Mouse (Mus musculus) liver, embryonic 14.5 days (tissue): Measurements from ENCODE around the gene Thsd4. TPM values are rescaled to one million over a fixed set of nuclear protein-coding genes. Genes with fewer than 3 reads are reported as not detected.

Experiments
- ATAC-seq: fragments of 200-750 bp; cut with Nextera tagmentation; 2 replicates; pipeline ENCODE4 v1.8.0; 2017; ENCODE audit warnings: moderate number of reproducible peaks, mild to moderate bottlenecking, moderate library complexity; ENCODE audit not compliant: insufficient read depth
- DNase-seq, 3 experiments: peaks; one replicate each; pipeline ENCODE4 v3.0.0-alpha.2; 2012 to 2013; ENCODE audit warnings: low read depth in 3 of 3, low spot score in 3 of 3
- H3K27ac ChIP-seq: fragments of 300-500 bp; sonication (generic); 2 replicates; pipeline ENCODE4 v1.5.1; 2014; ENCODE audit warnings: moderate library complexity, mild to moderate bottlenecking, control low read depth, inconsistent platforms
- H3K27me3 ChIP-seq: fragments of 300-500 bp; sonication (generic); 2 replicates; pipeline ENCODE4 v1.6.1; 2014; ENCODE audit warnings: mild to moderate bottlenecking, low read length, moderate library complexity; ENCODE audit not compliant: control insufficient read depth, insufficient read depth
- H3K36me3 ChIP-seq: fragments of 300-500 bp; sonication (generic); replicated peaks from 2 replicates; pipeline ENCODE4 v1.6.1; 2014; ENCODE audit warnings: low read depth; ENCODE audit not compliant: control insufficient read depth, insufficient read depth
- H3K4me1 ChIP-seq, 2 experiments: fragments of 200-500 bp in 1 of 2; fragments of 300-500 bp in 1 of 2; sonication (generic) in 1 of 2; replicated peaks; 2 replicates each; pipeline ENCODE4 v1.6.1; 2012 to 2014; ENCODE audit warnings: antibody characterized with exemption in 1 of 2, inconsistent platforms in 1 of 2, low read length in 1 of 2; ENCODE audit not compliant: control insufficient read depth in 2 of 2, insufficient read depth in 2 of 2
- H3K4me2 ChIP-seq: fragments of 300-500 bp; sonication (generic); 2 replicates; pipeline ENCODE4 v1.6.1; 2014; ENCODE audit warnings: low read depth, mild to moderate bottlenecking, control low read depth, moderate library complexity
- H3K4me3 ChIP-seq, 2 experiments: fragments of 200-500 bp in 1 of 2; fragments of 300-500 bp in 1 of 2; sonication (generic) in 1 of 2; 2 replicates each; pipeline ENCODE4 v1.5.1; 2012 to 2014; ENCODE audit warnings: low read depth in 2 of 2, low read length in 2 of 2, mild to moderate bottlenecking in 2 of 2, control low read depth in 1 of 2, inconsistent platforms in 1 of 2, moderate library complexity in 1 of 2; ENCODE audit not compliant: insufficient read depth in 1 of 2
- H3K9ac ChIP-seq: fragments of 300-500 bp; sonication (generic); replicated peaks from 2 replicates; pipeline ENCODE4 v1.6.1; 2014; ENCODE audit warnings: mild to moderate bottlenecking, control low read depth, moderate library complexity
- H3K9me3 ChIP-seq: fragments of 300-500 bp; sonication (generic); 2 replicates; pipeline ENCODE4 v1.6.1; 2016; ENCODE audit warnings: low read length, mixed read lengths; ENCODE audit not compliant: control insufficient read depth
- CTCF ChIP-seq: IDR thresholded peaks from 2 replicates; pipeline ENCODE4 v1.5.1; 2016; ENCODE audit warnings: antibody characterized with exemption, low read depth, control low read depth
- EP300 ChIP-seq: IDR thresholded peaks from 2 replicates; pipeline ENCODE4 v1.6.1; 2016; ENCODE audit warnings: antibody characterized with exemption, low read depth
- WGBS: fragments of 180-500 bp; shearing (Covaris S2); extraction: QIAGEN DNeasy Blood & Tissue Kit; methylation state at CpG from one replicate; pipeline ENCODE4 v1.1.7; 2014; ENCODE audit not compliant: insufficient replicate concordance; 5-methylcytosine and 5-hydroxymethylcytosine counted together
- polyA plus RNA-seq, 2 experiments: library from polyadenylated mRNA; depleted of rRNA in 1 of 2; stranded (reverse) in 1 of 2; unstranded in 1 of 2; fragments of >200 nt; fragmentation: Nextera tagmentation in 1 of 2; extraction: Ambion mirVana in 1 of 2; gene quantifications; 2 replicates each; pipeline versions ENCODE4 v1.2.1 to v1.2.3; 2012 to 2014

Gene Thsd4
- polyA plus RNA-seq, 2 experiments = 0.43 to 0.48 TPM

DNA sequence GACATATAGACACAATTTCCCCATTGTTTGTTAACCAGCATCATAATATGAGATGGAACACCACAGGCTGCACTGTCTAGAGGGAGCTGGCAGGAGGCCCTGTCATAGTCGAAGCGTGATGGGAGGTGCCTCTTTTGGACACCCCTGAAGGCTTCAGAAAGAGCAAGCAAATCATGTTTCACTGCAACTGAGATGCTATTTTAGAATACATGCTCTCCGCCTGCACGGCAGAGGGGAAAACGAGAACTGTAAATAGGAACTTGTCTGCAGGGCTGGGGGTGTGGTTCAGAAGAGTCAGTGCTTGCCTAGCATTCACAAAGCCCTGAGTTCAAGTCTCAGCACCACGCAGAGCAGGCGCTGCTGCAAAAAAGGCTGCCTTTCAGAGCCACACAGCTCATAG, 334.9 kb downstream of the Thsd4 start:
- no peak for ATAC-seq
- no peak overlapping the region for H3K4me2 ChIP-seq

DNA sequence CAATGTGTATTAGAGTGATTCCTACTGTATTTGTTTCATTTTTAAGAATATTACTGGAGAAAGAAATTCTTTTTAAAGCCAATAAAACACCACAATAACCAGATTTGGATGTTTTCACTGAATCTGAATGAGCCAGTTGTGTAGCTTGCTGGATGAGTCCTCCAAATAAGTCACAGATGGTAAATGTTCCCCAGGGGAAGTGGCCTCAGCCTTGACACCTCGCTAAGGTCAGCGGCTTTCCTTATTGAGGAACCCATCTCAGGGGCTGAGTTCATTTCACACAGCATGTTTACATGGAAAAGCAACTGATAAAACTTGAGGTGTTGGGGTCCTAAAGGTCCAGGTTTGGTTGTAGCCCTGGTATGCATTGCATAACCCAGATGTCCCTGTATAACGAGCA, 337.8 kb downstream of the Thsd4 start:
- no peak overlapping the region for H3K4me3 ChIP-seq
- H3K9ac ChIP-seq = no peak overlapping the region
- TF ChIP-seq CTCF (no peak), EP300 (no peak)
- 51% methylated on average over 3 of the region's 3 CpGs for WGBS
- ATAC-seq = no peak
- no peaks in the 10 kb centered on the region for H3K9me3 ChIP-seq
- no peaks in the 10 kb centered on the region for H3K27me3 ChIP-seq
- H3K4me2 ChIP-seq = no peak overlapping the region
- no peaks in the 10 kb centered on the region for H3K36me3 ChIP-seq
- DNase-seq = no peak
- H3K4me1 ChIP-seq = peaks cover 0 to 5% of the 10 kb centered on the region in 2 experiments; a peak in 1 of 4 replicates
- no peak overlapping the region for H3K27ac ChIP-seq

More for the DNA sequence above, 334.9 kb downstream of the Thsd4 start:
- Histone ChIP-seq H3K4me1 (no peaks in the 10 kb centered on the region), H3K36me3 (no peaks in the 10 kb centered on the region), H3K9ac (no peak overlapping the region), H3K9me3 (no peaks in the 10 kb centered on the region), H3K27ac (no peak overlapping the region), H3K4me3 (no peak overlapping the region), H3K27me3 (no peaks in the 10 kb centered on the region)
- no peak for DNase-seq
- TF ChIP-seq EP300 (no peak), CTCF (no peak)
- 50% methylated on average over 7 of the region's 7 CpGs for WGBS

DNA sequence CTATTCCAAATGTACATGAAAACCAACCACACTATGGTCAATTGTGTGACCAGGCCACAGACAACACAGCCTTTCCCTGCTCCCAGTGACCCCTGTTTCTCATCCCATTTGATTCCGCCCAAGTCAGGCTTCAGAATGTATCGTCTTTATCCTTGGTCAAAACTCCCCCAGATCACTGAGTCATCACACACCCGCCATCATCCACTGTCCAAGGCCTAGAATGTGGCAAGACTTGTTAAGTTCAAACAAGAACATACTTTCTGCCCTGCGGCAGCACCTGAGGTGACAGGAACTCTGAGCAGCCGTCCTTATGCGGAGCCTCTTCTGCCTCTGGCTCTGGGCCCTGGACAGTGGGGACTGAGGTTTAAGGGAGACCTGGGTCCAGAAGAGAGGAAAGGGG, 339.5 kb downstream of the Thsd4 start:
- Histone ChIP-seq H3K9me3 (no peaks in the 10 kb centered on the region), H3K4me2 (no peak overlapping the region), H3K27me3 (no peaks in the 10 kb centered on the region), H3K36me3 (no peaks in the 10 kb centered on the region), H3K4me3 (no peak overlapping the region), H3K27ac (no peak overlapping the region), H3K4me1 (peaks cover 0 to 5% of the 10 kb centered on the region in 2 experiments; a peak in 1 of 4 replicates), H3K9ac (no peak overlapping the region)
- WGBS = 68% methylated on average over 6 of the region's 6 CpGs
- ATAC-seq (no peak), DNase-seq (no peak)
- no peak for TF ChIP-seq EP300
- TF ChIP-seq CTCF = no peak

DNA sequence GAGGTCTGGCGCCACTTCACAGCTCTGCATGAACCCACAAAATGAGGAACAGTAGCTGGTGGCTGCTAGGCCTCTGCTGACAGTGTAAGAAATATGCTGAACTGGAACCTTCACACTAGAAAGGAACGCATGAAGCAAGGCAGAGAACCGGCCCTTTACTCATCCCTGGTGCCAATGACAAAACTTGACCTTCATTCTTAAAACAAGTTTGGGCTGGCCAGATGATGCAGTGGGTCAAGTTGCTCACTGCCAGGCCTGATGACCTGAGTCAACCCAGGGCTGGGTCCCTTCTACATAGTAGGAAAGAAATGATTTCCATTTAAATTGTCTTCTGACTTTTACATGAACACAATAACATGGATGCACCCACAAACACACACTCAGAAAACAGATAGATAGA, 340.9 kb downstream of the Thsd4 start:
- H3K4me1 ChIP-seq = peaks cover 0 to 5% of the 10 kb centered on the region in 2 experiments; a peak in 1 of 4 replicates
- no peak for TF ChIP-seq EP300
- no peak for TF ChIP-seq CTCF
- H3K9me3 ChIP-seq = no peaks in the 10 kb centered on the region
- DNase-seq (no peak), ATAC-seq (no peak)
- no peak overlapping the region for H3K4me3 ChIP-seq
- no peaks in the 10 kb centered on the region for H3K36me3 ChIP-seq
- H3K27ac ChIP-seq = no peak overlapping the region
- no peak overlapping the region for H3K9ac ChIP-seq
- 60% methylated on average over 3 of the region's 3 CpGs for WGBS
- no peak overlapping the region for H3K4me2 ChIP-seq
- H3K27me3 ChIP-seq = no peaks in the 10 kb centered on the region

DNA sequence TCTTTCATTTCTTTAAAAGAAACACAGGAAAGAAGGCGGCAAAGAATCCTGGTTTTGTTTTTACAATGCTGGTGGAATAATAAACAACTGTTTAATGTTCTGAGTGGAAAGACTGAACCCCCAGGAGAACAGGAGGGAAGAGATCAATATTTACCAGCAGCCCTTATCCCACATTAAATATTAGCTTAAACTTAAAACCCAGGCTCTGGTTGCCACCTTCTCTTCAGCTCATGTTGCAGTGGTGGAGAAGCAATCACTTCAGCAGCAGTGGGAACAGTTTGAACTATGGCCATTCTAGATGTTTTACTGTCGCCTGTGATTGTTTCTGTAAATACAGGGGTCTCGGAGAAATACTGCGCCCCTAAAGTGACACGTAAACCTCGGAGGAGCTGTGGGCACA, 341.7 kb downstream of the Thsd4 start:
- no peaks in the 10 kb centered on the region for H3K27me3 ChIP-seq
- DNase-seq = no peak
- ATAC-seq = no peak
- WGBS = 60% methylated on average over 6 of the region's 6 CpGs
- no peak overlapping the region for H3K27ac ChIP-seq
- H3K4me3 ChIP-seq = no peak overlapping the region
- no peak for TF ChIP-seq EP300
- TF ChIP-seq CTCF = no peak
- peaks cover 0 to 5% of the 10 kb centered on the region in 2 experiments; a peak in 1 of 4 replicates for H3K4me1 ChIP-seq
- H3K9me3 ChIP-seq = no peaks in the 10 kb centered on the region
- H3K36me3 ChIP-seq = no peaks in the 10 kb centered on the region
- H3K4me2 ChIP-seq = no peak overlapping the region
- no peak overlapping the region for H3K9ac ChIP-seq
